Mouse (Mus musculus) naive thymus-derived CD4-positive, alpha-beta T cell, adult 2 months (primary cell): ENCODE data around the gene Rtraf.
"Not testable (repeated sequence)": the region's sequence is repeated elsewhere in the genome, so short reads cannot be mapped to it uniquely, and the experiment has no call there.

Experiments used
- DNase-seq: peaks from one replicate; pipeline ENCODE4 v3.0.0-alpha.2; 2011; ENCODE audit warnings: low read depth

The Rtraf gene

GRCm38 (mm10) chr14:19823321-19824142 lies at the start of gene Rtraf:
TSS of gene Rtraf (minus strand) at chr14:19823824.
- DNase-seq = peak; percentile 97

- DNase-seq = no peak
Observed at GRCm38 (mm10) chr14:19867286-19867935, 43.8 kb upstream of the Rtraf start.

DNA sequence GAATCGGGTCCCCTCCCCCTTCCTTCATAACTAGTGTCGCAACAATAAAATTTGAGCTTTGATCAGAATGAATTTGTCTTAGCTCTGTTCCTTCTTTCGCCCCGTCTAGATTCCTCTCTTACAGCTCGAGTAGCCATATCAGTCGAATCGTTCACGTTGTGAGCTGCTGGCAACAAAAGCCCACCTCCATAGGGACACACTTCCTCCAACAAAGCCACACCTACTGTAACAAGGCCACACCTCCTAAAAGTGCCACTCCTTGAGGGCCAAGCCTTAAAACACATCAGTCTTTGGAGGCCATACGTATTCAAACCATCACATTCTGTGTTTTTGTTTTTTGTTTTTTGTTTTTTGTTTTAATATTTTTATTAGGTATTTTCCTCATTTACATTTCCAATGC lies 41.5 kb upstream of the Rtraf start:
- not testable (repeated sequence) for DNase-seq

DNA sequence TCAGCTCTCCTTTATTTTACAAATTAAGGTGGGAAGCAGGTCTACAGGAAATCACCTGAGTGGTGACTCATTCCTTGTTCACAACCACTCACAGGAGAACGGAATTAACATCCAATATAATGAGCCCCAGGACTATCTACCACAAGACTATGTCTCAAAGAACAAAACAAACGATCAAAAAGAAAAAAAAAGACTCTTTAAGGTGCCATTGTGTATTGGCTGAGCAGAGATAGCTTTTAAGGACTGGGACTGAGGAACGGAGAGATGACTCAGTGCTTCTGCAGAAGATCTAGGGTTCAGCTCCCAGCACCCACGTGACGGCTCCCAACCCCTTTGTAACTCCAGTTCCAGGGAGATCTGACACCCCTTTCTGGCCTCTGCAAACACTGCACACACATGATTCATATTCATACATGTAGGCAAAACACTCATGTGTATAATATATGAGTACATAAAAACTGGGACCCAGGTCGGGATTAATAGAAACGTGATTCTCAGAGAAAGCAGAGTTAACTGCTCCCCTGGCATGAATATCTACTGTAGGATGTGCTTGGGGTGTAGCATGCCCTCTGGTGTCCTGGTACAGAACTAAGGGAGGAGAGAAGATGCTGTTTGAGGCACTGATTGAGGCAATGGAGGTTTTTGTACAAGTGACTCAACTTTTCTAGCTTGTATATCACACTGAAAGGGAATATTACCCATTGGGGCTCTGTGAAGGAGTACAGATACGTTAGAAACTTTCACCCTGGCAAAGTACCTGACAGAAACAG lies 37.9 kb upstream of the Rtraf start:
- DNase-seq = no peak

GRCm38 (mm10) chr14:19860281-19860680 lies 36.7 kb upstream of the Rtraf start:
- DNase-seq = no peak

- peak; percentile 14 for DNase-seq
Observed at GRCm38 (mm10) chr14:19858808-19859776, 35.5 kb upstream of the Rtraf start.

- DNase-seq = no peak
Observed at GRCm38 (mm10) chr14:19858279-19858678, 34.7 kb upstream of the Rtraf start.

DNA sequence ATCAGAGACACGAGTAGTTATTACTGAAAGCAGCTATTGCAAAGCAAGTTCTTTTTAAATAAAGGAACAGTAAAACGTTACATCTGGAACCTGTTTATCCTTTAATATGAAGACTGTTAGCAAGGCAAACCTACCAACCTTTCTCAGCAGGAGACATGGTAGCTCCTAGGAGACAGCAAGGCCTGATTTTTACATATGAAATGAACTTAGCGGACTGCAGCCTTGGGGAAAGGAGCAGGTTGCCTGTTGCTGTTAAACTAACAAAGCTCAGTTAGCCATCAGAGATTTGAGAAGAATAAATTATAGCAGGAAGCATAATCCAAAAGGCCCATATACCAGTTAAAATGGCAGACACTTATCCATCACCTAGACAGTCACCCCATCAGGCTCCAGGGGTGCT lies 29.8 kb upstream of the Rtraf start:
- no peak for DNase-seq

- peak; percentile 80 for DNase-seq
Observed at GRCm38 (mm10) chr14:19839600-19840332, 16.1 kb upstream of the Rtraf start.

GRCm38 (mm10) chr14:19836289-19836688 lies 12.7 kb upstream of the Rtraf start:
- no peak for DNase-seq

DNA sequence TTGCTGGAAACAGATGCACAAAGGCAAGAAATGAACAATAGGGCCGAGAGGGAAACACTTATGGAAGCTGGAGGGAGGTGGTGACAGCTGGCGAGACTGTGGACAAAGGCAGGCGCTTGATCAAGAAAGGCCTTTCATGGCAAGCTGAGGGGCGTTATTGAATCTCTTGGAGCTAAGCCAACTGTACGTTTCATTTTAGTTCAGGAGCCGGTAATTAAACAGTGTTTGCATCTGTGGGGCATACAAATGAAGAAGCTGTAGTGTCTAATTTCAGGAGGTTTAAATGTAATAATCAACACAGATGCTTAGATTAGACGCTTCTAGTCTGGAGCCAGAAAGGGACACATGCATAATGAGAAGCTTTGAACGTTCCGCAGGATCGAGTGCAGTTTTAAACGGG lies 1.9 kb upstream of the Rtraf start:
- no peak for DNase-seq

- no peak for DNase-seq
Observed at GRCm38 (mm10) chr14:19821686-19822085, 1.9 kb downstream of the Rtraf start.

- peak; percentile 85 for DNase-seq
Observed at GRCm38 (mm10) chr14:19817949-19818348, 5.7 kb downstream of the Rtraf start.

GRCm38 (mm10) chr14:19813061-19813460 lies 10.6 kb downstream of the Rtraf start:
- DNase-seq = no peak

- no peak for DNase-seq
Observed at GRCm38 (mm10) chr14:19809934-19810333, 13.7 kb downstream of the Rtraf start.

DNA sequence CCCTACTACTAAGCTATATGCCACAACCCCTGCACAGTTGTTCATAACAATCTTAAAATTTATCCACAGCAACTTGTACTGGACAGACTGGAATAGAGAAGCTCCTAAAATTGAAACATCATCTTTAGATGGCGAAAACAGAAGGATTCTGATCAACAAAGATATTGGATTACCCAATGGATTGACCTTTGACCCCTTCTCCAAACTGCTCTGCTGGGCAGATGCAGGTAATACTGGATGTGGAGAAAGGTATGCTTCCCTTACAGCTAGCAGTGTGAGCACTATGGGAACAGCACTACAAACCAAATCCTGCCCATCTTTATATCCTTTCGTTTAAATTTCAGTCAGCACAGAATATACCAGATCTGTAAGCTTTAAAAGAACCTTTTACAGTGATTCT lies 15.8 kb downstream of the Rtraf start:
- DNase-seq = no peak

DNA sequence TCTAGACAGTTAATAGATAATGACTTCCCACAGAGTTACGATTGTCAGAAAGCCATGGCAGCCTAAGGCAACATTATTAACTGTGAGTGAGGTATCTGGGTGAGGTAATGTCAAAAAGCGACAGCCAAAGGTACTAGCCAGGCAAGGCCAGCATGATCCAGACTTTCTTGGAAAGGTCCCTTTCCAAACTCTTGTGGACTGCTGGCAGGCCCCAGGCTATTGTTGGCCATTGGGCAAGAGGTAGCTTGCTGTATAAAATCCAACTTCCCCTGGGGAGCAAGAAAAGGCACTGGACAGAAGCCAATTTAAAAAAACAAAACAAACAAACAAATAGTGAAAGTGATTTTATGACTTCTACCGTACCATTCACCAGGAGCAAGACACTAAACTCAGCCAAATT lies 16.3 kb downstream of the Rtraf start:
- no peak for DNase-seq

DNA sequence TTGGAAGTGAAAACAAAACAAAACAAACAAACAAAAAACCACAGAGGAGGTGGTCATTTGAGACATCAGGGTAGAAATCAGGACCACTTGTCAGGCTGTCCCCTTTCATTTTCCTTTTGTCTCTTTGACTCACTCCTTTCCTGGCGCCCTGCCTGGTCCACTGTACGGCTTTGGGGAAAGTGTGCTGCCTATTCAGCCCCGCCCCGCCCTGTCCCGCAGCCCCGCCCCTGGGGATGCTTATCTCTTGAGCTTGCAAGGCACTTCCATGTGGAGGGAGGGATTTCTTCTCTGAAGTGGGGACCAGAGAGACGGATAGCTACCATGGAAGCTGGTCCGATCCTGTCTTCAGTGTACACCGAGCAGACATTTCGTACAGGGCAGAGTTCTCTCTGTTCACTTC lies 20.0 kb downstream of the Rtraf start:
- no peak for DNase-seq

GRCm38 (mm10) chr14:19803222-19803621 lies 20.4 kb downstream of the Rtraf start:
- no peak for DNase-seq

- no peak for DNase-seq
Observed at GRCm38 (mm10) chr14:19801474-19802215, 22.0 kb downstream of the Rtraf start.
